Mouse (Mus musculus) thymus, adult 2 months (tissue): ENCODE measurements at regions not wholly inside any gene's neighbourhood (a gene's known extent, or its start where the extent isn't known, plus 50 kb on each side); places are given as distances from the start of the nearest gene placed in this dataset.

Source experiments
- CTCF ChIP-seq: fragments of 200-500 bp; IDR thresholded peaks from 2 replicates; pipeline ENCODE4 v1.5.1; 2012; ENCODE audit warnings: mild to moderate bottlenecking, control low read depth, low read length, moderate library complexity, borderline replicate concordance; ENCODE audit not compliant: control insufficient read depth, poor library complexity, insufficient read depth; ENCODE audit errors: extremely low read depth
- POLR2A ChIP-seq: fragments of 200-500 bp; IDR thresholded peaks from 2 replicates; pipeline ENCODE4 v1.6.1; 2012; ENCODE audit warnings: mild to moderate bottlenecking, low read length, control low read depth, moderate library complexity; ENCODE audit not compliant: control insufficient read depth, poor library complexity, insufficient read depth; ENCODE audit errors: extremely low read depth

DNA sequence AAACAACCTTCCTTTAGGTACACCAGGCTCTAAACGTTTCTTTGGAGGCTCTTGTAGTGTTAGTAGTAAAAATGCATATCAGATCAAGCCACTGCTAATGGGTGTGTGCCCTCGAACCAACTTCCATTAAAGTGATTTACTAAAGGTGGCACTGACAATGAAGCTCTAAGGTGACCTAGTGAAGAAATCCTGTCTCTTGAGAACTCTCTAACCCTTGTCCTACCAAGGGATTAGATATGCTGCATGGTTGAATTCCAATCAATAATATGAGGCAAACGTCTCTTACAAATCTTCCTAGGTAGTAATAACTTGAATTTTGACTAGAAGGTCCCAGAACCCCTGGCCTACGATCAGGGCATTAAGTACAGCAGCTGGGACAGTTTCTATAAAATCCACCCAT, 640.7 kb downstream of the Pard3 start:
- no peak for TF ChIP-seq CTCF
- no peak for TF ChIP-seq POLR2A
